Mouse (Mus musculus) cerebellum, postnatal 10 days (tissue): ENCODE results near the gene Rasl12.

Experiments used
- DNase-seq, 2 experiments: peaks; one replicate each; pipeline ENCODE4 v3.0.0; 2021; ENCODE audit warnings: mixed read lengths in 2 of 2

The Rasl12 gene

GRCm38 (mm10) chr9:65393606-65394005, 4.7 kb upstream of the Rasl12 start:
- DNase-seq: no peak

DNA sequence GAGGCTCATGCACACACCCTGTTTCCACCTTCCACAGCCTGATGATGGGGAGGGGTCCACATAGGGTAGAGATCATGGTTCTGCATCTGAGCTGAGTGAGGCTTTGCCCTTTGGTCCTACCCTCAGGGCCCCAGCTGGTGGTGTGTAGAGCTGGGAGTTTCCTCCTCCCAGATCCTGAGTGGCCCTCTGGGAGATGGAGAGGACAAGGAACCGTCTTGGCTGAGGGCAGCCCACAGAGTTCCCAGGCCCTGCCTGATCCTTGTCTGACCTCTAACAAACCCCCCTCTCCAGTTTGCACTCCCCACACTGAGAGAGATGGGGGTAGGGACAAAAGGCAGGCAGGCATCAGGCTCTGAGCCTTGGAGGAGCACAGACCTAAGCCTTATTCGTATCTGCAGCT, 3.9 kb upstream of the Rasl12 start:
- DNase-seq: no peak

- DNase-seq: no peak
Observed at GRCm38 (mm10) chr9:65399934-65400333, 1.6 kb downstream of the Rasl12 start.

- DNase-seq: peak; percentile 88 to 89
Observed at GRCm38 (mm10) chr9:65404331-65405183, 6.3 kb downstream of the Rasl12 start.

DNA sequence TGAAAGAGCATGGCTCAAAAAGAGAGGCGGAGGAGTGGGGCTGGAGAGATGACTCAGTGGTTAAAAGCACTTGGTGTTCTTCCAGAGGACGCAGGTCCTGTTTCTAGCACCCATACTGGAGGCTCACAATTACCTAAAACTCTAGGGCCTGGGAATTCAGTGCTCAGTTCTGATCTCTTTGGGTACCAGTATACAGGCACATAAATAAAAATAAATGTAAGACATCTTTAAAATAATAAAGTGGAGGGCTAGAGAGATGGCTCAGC, 6.8 kb downstream of the Rasl12 start:
- DNase-seq: no peak

DNA sequence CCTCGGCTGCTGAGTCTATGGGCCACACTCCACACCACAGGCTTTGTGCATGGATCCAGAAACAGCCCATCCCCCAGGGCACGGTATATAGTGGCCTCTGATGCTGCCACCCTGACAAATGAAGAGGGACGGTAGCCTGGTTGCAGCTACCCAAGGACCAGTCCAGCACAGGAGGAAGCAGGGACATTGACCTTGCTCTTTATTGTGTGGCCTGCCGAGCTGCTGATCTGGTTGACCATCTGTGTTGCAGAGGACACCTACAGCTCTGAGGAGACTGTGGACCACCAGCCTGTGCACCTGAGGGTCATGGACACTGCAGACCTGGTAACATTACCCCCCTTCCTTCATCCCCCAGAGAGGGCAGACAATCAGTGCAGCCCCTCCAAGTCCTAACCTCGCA, 9.0 kb downstream of the Rasl12 start:
- DNase-seq: no peak

GRCm38 (mm10) chr9:65407861-65408260, 9.6 kb downstream of the Rasl12 start:
- no peak for DNase-seq

DNA sequence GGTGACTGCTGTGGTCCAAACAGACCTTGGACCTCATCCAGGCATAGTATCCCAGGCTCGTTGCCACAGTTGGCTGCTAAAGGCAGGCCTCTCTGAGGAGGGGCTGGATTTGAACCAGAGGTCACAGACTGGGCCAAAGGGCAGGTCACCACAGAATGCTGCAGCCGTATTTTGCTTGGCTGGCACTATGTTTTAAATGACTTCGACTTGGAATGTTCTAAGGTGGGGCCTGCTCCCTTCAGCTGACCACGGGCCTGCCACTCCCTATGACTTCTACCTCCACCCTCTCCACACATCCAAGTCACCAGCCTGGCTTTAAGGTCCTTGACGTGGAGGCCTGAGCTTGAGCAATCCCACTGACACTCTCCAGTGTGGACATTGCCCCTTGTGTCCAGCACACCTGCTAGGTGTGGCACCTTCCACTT, 10.6 kb downstream of the Rasl12 start:
- DNase-seq: peak; percentile 56 to 58

- DNase-seq: no peak
Observed at GRCm38 (mm10) chr9:65410378-65410777, 12.1 kb downstream of the Rasl12 start.

DNA sequence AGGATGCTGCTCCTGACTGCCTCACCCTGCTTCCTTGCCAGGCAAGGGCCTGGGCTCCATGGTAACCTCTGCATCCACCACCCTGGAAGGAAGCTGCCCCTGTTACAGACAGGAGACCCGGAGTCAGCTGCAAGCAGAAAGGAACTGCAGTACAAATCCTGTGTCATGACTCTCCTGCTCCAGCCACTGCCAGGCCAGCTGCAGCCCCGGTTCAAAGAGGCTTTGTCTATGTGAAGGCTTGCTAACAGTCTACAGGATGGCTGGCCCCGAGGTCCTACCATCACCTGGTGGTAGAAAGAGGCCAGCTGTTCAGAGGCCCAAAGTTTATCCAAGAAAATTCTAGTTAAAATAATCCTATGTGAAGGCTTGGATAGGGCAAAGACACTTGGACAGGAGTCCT, 13.0 kb downstream of the Rasl12 start:
- DNase-seq: no peak

- no peak for DNase-seq
Observed at GRCm38 (mm10) chr9:65417738-65418137, 19.4 kb downstream of the Rasl12 start.

DNA sequence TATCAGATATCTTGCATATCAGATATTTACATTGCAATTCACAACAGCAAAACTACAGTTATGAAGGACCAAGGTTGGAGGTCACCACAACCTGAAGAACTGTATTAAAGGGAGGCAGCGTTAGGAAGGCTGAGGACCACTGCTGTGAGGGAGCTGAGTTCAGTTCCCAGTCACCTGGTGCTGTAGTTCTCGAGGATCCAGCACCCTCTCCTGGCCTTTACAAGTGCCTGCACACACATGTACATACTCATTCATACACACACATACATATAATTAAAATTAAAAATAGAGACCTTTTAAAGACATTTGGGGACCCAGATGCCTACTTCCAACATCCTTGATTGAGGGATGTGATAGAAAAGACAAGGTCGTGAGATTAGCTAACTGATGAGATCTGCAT, 21.3 kb downstream of the Rasl12 start:
- DNase-seq: no peak

- no peak for DNase-seq
Observed at GRCm38 (mm10) chr9:65422760-65423501, 24.6 kb downstream of the Rasl12 start, which contains the start of gene Slc51b. Gene Slc51b, minus strand, starts transcription at chr9:65422955.

GRCm38 (mm10) chr9:65424393-65424792, 26.1 kb downstream of the Rasl12 start:
- no peak for DNase-seq

DNA sequence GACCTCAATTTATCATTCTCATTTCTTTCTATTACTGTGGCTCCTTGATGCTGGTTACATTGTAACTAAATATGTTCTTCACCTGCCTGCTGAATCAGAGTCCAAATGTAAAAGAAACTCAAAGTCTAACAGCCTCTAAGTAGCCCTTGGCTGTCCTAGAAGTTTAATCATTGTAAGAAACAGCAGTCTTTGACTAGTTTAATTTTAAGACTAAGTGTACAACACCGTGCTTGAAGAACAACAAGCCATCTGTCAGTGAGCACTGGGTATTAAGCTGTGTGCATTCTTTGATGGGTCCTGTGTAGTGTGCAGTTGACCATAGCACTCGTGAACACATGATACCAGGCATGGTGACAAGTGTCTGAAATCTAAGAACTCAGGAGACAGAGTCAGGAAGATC, 29.2 kb downstream of the Rasl12 start:
- no peak for DNase-seq

DNA sequence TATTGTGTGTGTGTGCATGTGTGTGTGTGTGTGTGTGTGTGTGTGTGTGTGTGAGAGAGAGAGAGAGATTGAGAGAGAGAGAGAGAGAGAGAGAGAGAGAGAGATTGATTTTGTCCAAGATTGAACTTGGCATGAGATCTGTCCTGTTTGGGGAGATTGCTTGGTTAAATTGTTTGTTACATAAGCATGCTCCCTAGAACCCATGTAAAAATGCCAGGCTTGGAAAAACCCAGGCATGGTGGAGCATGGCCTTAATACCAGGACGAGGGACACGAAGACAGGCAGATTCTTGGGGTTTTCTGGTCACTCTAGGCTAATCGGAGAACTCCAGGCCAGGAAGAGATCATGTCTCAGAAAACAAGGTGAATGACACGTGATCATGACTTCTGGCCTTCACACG, 29.7 kb downstream of the Rasl12 start:
- no peak for DNase-seq

DNA sequence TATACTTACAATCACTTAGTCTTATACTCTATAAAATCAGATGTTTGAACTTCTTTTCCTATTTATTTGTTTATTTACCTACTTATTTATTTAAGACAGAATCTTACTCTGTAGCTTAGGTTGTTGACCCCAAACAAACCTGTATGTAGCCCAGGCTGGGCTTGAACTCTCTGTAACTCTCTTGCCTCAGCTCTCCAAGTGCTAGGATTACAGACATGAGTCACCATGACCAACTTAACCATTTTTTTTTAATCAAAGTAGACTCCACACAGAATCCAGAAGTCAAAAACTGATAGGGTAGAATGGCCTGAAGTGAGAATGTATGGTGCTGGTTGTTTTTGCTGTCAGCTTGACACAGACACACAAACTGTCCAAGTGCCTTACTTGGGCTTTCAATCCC, 32.1 kb downstream of the Rasl12 start:
- DNase-seq: no peak

DNA sequence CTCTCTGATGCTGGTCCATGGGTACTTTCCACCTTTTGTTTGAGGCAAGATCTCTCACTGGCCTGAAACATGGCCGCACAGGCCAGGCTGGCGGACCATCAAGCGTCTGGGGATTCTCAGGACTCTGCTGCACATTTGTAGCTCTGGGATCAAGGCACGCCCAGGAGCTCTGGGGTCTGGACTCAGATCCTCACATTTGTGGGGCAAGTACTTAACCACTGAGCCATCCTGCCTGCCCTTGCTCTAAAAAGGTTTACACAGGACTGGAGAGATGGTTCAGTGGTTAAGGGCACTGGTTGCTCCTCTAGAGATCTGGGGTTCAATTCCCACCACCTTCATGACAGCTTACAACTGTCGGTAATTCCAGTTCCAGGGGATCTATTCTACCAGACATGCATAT, 32.6 kb downstream of the Rasl12 start:
- no peak for DNase-seq

DNA sequence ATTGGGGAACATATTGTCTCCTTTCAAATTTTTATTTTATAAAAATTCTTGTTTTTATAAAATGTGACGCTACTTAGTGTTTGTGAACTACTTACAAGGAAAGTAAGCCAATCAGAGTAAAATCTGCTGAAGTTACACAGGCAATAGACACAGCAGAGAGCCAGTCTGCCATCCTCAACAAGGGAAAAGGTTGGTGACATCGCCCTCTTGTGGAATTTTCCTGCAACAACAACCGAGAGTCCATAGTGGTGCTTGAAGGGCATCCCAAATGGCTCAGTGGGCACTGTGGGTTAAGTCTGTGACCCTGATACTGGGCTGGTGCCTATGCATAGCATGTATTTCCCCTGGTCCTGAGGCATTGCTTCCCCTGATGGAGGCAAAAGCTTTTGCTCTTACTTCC, 33.9 kb downstream of the Rasl12 start:
- DNase-seq: peak; percentile 91 to 93

DNA sequence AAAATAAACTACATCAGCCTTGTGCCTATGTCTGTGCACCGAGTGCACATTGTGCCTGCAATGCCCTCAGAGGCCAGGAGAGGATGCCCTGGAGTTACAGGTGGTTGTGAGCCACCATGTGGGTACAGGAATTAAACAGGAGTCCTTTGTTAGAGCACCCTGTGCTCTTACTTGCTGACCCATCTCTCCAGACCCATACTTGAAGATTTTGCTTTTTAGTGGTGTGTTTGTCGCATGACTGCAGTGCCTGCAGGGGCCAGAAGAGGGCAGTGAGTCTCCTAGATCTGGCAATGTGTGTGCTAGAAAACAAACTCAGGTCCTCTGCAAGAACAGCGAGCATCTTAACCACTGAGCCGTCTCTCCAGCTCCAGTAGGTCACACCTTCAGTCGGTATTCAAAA, 35.8 kb downstream of the Rasl12 start:
- peak; percentile 61 to 63 for DNase-seq

DNA sequence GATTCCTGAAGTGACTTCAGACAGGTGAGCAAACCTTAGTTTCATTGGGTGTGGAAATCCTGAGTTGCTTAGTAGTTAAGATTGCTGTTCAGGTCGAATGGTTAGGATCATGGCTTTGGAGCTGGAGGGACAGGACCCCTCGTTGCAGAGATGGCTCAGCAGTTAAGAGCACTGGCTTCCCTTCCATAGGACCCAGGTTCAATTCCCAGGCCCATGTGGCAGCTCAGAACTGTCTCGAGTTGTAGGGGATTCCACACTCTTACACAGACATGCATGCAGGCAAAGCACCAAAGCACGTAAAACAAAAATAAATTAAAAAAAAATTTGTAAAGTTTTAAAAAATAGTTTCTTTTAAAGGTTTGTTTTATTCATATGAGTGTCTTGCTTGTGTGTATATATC, 36.9 kb downstream of the Rasl12 start:
- no peak for DNase-seq

DNA sequence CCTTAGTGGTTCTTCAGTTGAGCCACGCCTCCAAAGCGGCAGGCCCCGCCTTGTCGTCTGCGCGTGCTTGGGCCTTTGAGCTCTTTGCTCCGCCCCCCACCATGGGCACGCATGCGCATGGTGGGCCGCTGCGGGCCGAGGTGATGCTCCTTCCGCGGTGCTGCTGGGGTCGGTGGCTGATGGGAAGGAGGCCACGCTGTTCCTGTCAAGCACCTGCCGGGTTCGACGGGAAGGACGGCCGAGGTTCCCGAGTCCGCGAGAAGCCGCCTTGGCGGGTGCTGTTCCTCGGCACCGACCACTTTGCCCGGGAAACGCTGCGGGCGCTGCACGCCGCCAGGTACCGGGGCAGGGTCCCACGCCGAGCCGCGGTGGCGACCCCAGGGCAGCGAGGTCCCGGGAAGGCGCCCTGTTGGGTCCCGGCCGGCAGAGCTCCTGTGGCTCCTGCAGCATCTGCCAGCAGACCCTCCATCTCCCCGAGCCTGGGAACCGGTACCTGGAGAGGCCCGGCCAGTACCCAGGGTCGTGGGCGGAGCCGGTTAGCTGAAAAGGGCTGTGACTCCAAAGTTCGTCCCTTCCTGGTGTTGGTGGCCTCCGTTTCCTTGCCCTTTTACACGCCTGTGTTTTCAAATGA, 37.5 kb downstream of the Rasl12 start, which contains the start of gene Mtfmt:
Gene Mtfmt, plus strand, starts transcription at position 112 of the 631 bp plus-strand sequence.
- DNase-seq: peak; percentile 97 to 98

DNA sequence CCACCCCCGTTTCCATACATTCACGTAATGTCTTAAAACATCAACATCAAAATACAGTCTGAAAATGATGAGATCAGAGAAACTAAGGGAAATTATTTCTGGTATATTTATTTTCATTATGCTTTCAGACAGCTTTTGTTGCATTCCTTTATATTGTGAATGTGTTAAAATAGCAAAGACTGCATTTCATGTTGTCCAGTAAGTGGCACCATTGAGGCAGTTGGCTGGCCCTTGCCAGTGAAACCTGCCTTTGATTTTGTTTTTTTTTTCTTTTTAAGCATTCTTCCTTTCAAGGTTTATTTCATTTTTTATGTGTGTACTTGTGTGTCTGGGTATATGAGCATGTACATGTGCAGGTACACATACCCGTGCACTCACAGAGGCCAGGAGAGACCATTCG, 46.4 kb downstream of the Rasl12 start:
- DNase-seq: no peak

DNA sequence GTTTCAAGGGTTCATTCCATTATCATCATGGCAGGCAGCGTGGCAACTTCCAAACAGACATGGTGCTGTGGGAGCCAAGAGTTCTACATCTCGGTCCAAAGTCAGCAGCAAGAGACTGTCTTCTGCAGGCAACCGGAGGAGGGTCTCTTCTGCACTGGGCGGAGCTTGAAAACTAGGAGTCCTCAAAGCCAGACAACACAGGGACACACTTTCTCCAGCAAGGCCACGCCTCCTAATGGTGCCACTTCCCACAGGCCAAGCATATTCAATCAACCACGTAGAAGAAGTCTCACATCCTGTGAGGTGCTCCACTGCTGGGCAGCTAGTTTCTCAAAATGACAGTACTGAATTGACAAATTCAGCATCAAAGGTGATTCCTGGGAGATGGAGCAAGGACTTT, 49.6 kb downstream of the Rasl12 start:
- no peak for DNase-seq
